Mouse (Mus musculus) heart, postnatal 25 days (tissue): ENCODE measurements at regions not wholly inside any gene's neighbourhood (a gene's known extent, or its start where the extent isn't known, plus 50 kb on each side); places are given as distances from the start of the nearest gene placed in this dataset.

ENCODE experiments used
- DNase-seq: peaks from one replicate; pipeline ENCODE4 v3.0.0; 2022; ENCODE audit warnings: low spot score
- intact Hi-C: fragments of 180-260 bp; cut with DNase I; formaldehyde crosslinking; loops from one replicate; pipeline ENCODE4 v1.15.1; 2025

- DNase-seq = no peak
- intact Hi-C loops = no loop called here
Observed at GRCm38 (mm10) chr8:12502321-12502775, 70.5 kb upstream of the Spaca7 start.

GRCm38 (mm10) chr8:12502856-12503255 lies 70.0 kb upstream of the Spaca7 start:
- intact Hi-C loops = no loop called here
- no peak for DNase-seq

- intact Hi-C loops = no loop called here
- no peak for DNase-seq
Observed at GRCm38 (mm10) chr8:12503344-12503743, 69.5 kb upstream of the Spaca7 start.

- intact Hi-C loops = no loop called here
- no peak for DNase-seq
Observed at GRCm38 (mm10) chr8:12504240-12504639, 68.6 kb upstream of the Spaca7 start.

GRCm38 (mm10) chr8:12504777-12505176 lies 68.1 kb upstream of the Spaca7 start:
- intact Hi-C loops = no loop called here
- DNase-seq = no peak

- no peak for DNase-seq
- intact Hi-C loops = no loop called here
Observed at GRCm38 (mm10) chr8:12510233-12510632, 62.6 kb upstream of the Spaca7 start.

GRCm38 (mm10) chr8:12513042-12513441 lies 59.8 kb upstream of the Spaca7 start:
- intact Hi-C loops = no loop called here
- DNase-seq = no peak

- intact Hi-C loops = no loop called here
Observed at GRCm38 (mm10) chr8:12514138-12514537, 58.7 kb upstream of the Spaca7 start.

GRCm38 (mm10) chr8:12521636-12522035 lies 51.2 kb upstream of the Spaca7 start:
- intact Hi-C loops = no loop called here
- DNase-seq = no peak

More at GRCm38 (mm10) chr8:12514138-12514537, 58.7 kb upstream of the Spaca7 start:
- DNase-seq = no peak
